Mouse (Mus musculus): Measurements from ENCODE around the gene Ccdc40.

DNA sequence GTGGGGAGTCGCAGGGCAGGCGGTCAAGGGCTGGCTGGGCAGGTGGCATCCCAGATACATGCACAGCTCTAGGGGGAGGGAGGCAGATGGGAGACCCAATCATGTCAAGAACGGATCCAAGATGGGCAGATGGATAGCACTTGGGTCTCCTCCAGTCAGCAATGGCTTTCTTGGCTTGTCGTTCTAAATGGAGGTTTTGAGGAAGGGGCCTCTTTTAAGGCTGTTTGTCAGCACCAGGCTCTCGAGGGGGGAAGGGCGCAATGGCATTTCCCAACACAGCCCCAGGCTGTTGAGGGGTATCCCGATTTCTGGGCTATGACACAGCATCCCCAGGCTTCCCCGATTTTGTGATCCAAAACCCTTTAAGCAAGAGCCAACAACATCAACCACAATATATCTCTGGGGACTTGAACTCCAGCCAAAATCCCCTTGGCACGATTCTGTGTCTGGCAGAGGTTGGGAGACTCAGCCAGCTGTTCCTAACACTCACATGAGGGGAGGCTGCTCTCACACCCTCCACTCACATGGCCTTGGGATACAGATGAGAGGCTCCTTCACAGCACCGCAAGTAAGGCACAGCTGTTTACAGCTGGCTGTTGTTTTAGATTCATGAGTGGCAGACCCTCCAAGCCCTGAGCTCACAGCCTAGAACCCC lies 18.9 kb upstream of the Ccdc40 start:
- TF ChIP-seq CTCF (IDR thresholded peaks at IDR 0.05; ENCODE audit: extremely low read depth, insufficient read depth, insufficient read length, insufficient replicate concordance): no peak
- no peak for TF ChIP-seq POLR2A (IDR thresholded peaks at IDR 0.05; ENCODE audit: low read depth, low read length)
